Mouse (Mus musculus): ENCODE measurements around the gene Osm. TPM values are rescaled to one million over a fixed set of nuclear protein-coding genes. Genes with fewer than 3 reads are reported as not detected.

The Osm gene
- polyA plus RNA-seq, 1 experiment from 2014 or later: not detected

- Histone ChIP-seq H3K4me2 (replicated peaks) (no peak overlapping the region), H3K27me3 (no peaks in the 10 kb centered on the region), H3K4me3 (replicated peaks) (no peak overlapping the region), H3K27ac (no peak overlapping the region), H3K36me3 (no peaks in the 10 kb centered on the region), H3K9me3 (no peaks in the 10 kb centered on the region), H3K4me1 (replicated peaks) (0 out of 2 replicates have a peak, but pooled peaks cover 4% of the 10 kb centered on the region), H3K9ac (replicated peaks) (no peak overlapping the region)
- 75% methylated on average over 4 of the region's 4 CpGs for WGBS
- ATAC-seq: no peak
Measured at GRCm38 (mm10) chr11:4229841-4230240, 6.4 kb upstream of the Osm start.

GRCm38 (mm10) chr11:4231435-4231834, 4.8 kb upstream of the Osm start:
- no peak for ATAC-seq
- 98% methylated on average over 2 of the region's 2 CpGs for WGBS
- no peaks in the 10 kb centered on the region for H3K9me3 ChIP-seq
- H3K27me3 ChIP-seq: no peaks in the 10 kb centered on the region
- no peaks in the 10 kb centered on the region for H3K36me3 ChIP-seq
- 0 out of 2 replicates have a peak, but pooled peaks cover 4% of the 10 kb centered on the region for H3K4me1 ChIP-seq (replicated peaks)
- H3K4me2 ChIP-seq (replicated peaks): no peak overlapping the region
- no peak overlapping the region for H3K27ac ChIP-seq
- H3K9ac ChIP-seq (replicated peaks): no peak overlapping the region
- no peak overlapping the region for H3K4me3 ChIP-seq (replicated peaks)

GRCm38 (mm10) chr11:4232644-4233043, 3.6 kb upstream of the Osm start:
- 70% methylated on average over 12 of the region's 12 CpGs for WGBS
- H3K9me3 ChIP-seq: no peaks in the 10 kb centered on the region
- no peaks in the 10 kb centered on the region for H3K27me3 ChIP-seq
- no peaks in the 10 kb centered on the region for H3K36me3 ChIP-seq
- no peak for ATAC-seq
- no peak overlapping the region for H3K9ac ChIP-seq (replicated peaks)
- H3K4me2 ChIP-seq (replicated peaks): no peak overlapping the region
- no peak overlapping the region for H3K27ac ChIP-seq
- H3K4me3 ChIP-seq (replicated peaks): no peak overlapping the region
- H3K4me1 ChIP-seq (replicated peaks): 0 out of 2 replicates have a peak, but pooled peaks cover 4% of the 10 kb centered on the region

GRCm38 (mm10) chr11:4235052-4235655, 1.1 kb upstream of the Osm start:
- no peak overlapping the region for H3K9ac ChIP-seq (replicated peaks)
- no peaks in the 10 kb centered on the region for H3K27me3 ChIP-seq
- no peak overlapping the region for H3K4me2 ChIP-seq (replicated peaks)
- H3K9me3 ChIP-seq: no peaks in the 10 kb centered on the region
- H3K4me3 ChIP-seq (replicated peaks): no peak overlapping the region
- no peaks in the 10 kb centered on the region for H3K4me1 ChIP-seq (replicated peaks)
- WGBS: 90% methylated on average over 6 of the region's 6 CpGs
- ATAC-seq: 0 out of 2 replicates have a peak, but pooled peaks have one; percentile 17
- H3K27ac ChIP-seq: no peak overlapping the region
- H3K36me3 ChIP-seq: no peaks in the 10 kb centered on the region

- H3K4me1 ChIP-seq (replicated peaks): no peaks in the 10 kb centered on the region
- H3K4me2 ChIP-seq (replicated peaks): no peak overlapping the region
- 94% methylated on average over 21 of the region's 21 CpGs for WGBS
- H3K9ac ChIP-seq (replicated peaks): no peak overlapping the region
- H3K9me3 ChIP-seq: no peaks in the 10 kb centered on the region
- H3K36me3 ChIP-seq: no peaks in the 10 kb centered on the region
- no peak overlapping the region for H3K4me3 ChIP-seq (replicated peaks)
- no peak for ATAC-seq
- no peaks in the 10 kb centered on the region for H3K27me3 ChIP-seq
- H3K27ac ChIP-seq: no peak overlapping the region
Measured at GRCm38 (mm10) chr11:4236546-4237067, 387 bp downstream of the Osm start.

GRCm38 (mm10) chr11:4237389-4237912, 1.2 kb downstream of the Osm start:
- Histone ChIP-seq H3K4me3 (replicated peaks) (no peak overlapping the region), H3K4me1 (replicated peaks) (no peaks in the 10 kb centered on the region), H3K27me3 (no peaks in the 10 kb centered on the region), H3K9me3 (no peaks in the 10 kb centered on the region), H3K9ac (replicated peaks) (no peak overlapping the region), H3K36me3 (no peaks in the 10 kb centered on the region), H3K27ac (no peak overlapping the region), H3K4me2 (replicated peaks) (no peak overlapping the region)
- no peak for ATAC-seq
- 93% methylated on average over 18 of the region's 18 CpGs for WGBS

GRCm38 (mm10) chr11:4238167-4238566, 1.9 kb downstream of the Osm start:
- H3K36me3 ChIP-seq: no peaks in the 10 kb centered on the region
- no peak overlapping the region for H3K4me2 ChIP-seq (replicated peaks)
- ATAC-seq: no peak
- WGBS: 89% methylated on average over 6 of the region's 6 CpGs
- no peaks in the 10 kb centered on the region for H3K9me3 ChIP-seq
- H3K4me1 ChIP-seq (replicated peaks): no peaks in the 10 kb centered on the region
- H3K9ac ChIP-seq (replicated peaks): no peak overlapping the region
- H3K4me3 ChIP-seq (replicated peaks): no peak overlapping the region
- no peak overlapping the region for H3K27ac ChIP-seq
- H3K27me3 ChIP-seq: no peaks in the 10 kb centered on the region

GRCm38 (mm10) chr11:4239691-4240090, 3.5 kb downstream of the Osm start:
- Histone ChIP-seq H3K9me3 (no peaks in the 10 kb centered on the region), H3K36me3 (no peaks in the 10 kb centered on the region), H3K27me3 (no peaks in the 10 kb centered on the region), H3K4me2 (replicated peaks) (no peak overlapping the region), H3K4me3 (replicated peaks) (no peak overlapping the region), H3K9ac (replicated peaks) (no peak overlapping the region), H3K27ac (no peak overlapping the region), H3K4me1 (replicated peaks) (no peaks in the 10 kb centered on the region)
- 92% methylated on average over 23 of the region's 23 CpGs for WGBS
- ATAC-seq: no peak

GRCm38 (mm10) chr11:4240151-4240550, 3.9 kb downstream of the Osm start:
- H3K4me1 ChIP-seq (replicated peaks): no peaks in the 10 kb centered on the region
- H3K27ac ChIP-seq: no peak overlapping the region
- 77% methylated on average over 7 of the region's 7 CpGs for WGBS
- H3K36me3 ChIP-seq: no peaks in the 10 kb centered on the region
- ATAC-seq: no peak
- no peaks in the 10 kb centered on the region for H3K9me3 ChIP-seq
- no peak overlapping the region for H3K9ac ChIP-seq (replicated peaks)
- no peak overlapping the region for H3K4me2 ChIP-seq (replicated peaks)
- no peak overlapping the region for H3K4me3 ChIP-seq (replicated peaks)
- H3K27me3 ChIP-seq: no peaks in the 10 kb centered on the region

GRCm38 (mm10) chr11:4241180-4241579, 5.0 kb downstream of the Osm start:
- 79% methylated on average over 4 of the region's 4 CpGs for WGBS

GRCm38 (mm10) chr11:4246126-4246525, 9.9 kb downstream of the Osm start:
- Histone ChIP-seq H3K27me3 (no peaks in the 10 kb centered on the region), H3K4me3 (replicated peaks) (no peak overlapping the region), H3K4me1 (replicated peaks) (no peaks in the 10 kb centered on the region), H3K4me2 (replicated peaks) (no peak overlapping the region), H3K36me3 (no peaks in the 10 kb centered on the region), H3K27ac (no peak overlapping the region), H3K9me3 (no peaks in the 10 kb centered on the region), H3K9ac (replicated peaks) (no peak overlapping the region)
- 83% methylated on average over 6 of the region's 6 CpGs for WGBS
- no peak for ATAC-seq

More at GRCm38 (mm10) chr11:4241180-4241579, 5.0 kb downstream of the Osm start:
- no peak overlapping the region for H3K4me2 ChIP-seq (replicated peaks)
- no peak overlapping the region for H3K4me3 ChIP-seq (replicated peaks)
- no peak for ATAC-seq
- no peaks in the 10 kb centered on the region for H3K9me3 ChIP-seq
- H3K27me3 ChIP-seq: no peaks in the 10 kb centered on the region
- no peak overlapping the region for H3K9ac ChIP-seq (replicated peaks)
- H3K4me1 ChIP-seq (replicated peaks): no peaks in the 10 kb centered on the region
- no peak overlapping the region for H3K27ac ChIP-seq
- H3K36me3 ChIP-seq: no peaks in the 10 kb centered on the region

GRCm38 (mm10) chr11:4246623-4247022, 10.4 kb downstream of the Osm start:
- no peak overlapping the region for H3K4me3 ChIP-seq (replicated peaks)
- H3K27me3 ChIP-seq: no peaks in the 10 kb centered on the region
- no peak overlapping the region for H3K4me2 ChIP-seq (replicated peaks)
- H3K36me3 ChIP-seq: no peaks in the 10 kb centered on the region
- H3K9me3 ChIP-seq: no peaks in the 10 kb centered on the region
- no peak overlapping the region for H3K27ac ChIP-seq
- no peak overlapping the region for H3K9ac ChIP-seq (replicated peaks)
- 71% methylated on average over 4 of the region's 4 CpGs for WGBS
- no peak for ATAC-seq
- H3K4me1 ChIP-seq (replicated peaks): no peaks in the 10 kb centered on the region
